Mouse (Mus musculus) embryo, embryonic 11.5 days (tissue): Measurements from ENCODE around the gene Fam57a.

ENCODE experiments used
- DNase-seq: peaks from one replicate; pipeline ENCODE4 v3.0.0-alpha.2; 2012; ENCODE audit warnings: low read depth, low spot score

The Fam57a gene

DNA sequence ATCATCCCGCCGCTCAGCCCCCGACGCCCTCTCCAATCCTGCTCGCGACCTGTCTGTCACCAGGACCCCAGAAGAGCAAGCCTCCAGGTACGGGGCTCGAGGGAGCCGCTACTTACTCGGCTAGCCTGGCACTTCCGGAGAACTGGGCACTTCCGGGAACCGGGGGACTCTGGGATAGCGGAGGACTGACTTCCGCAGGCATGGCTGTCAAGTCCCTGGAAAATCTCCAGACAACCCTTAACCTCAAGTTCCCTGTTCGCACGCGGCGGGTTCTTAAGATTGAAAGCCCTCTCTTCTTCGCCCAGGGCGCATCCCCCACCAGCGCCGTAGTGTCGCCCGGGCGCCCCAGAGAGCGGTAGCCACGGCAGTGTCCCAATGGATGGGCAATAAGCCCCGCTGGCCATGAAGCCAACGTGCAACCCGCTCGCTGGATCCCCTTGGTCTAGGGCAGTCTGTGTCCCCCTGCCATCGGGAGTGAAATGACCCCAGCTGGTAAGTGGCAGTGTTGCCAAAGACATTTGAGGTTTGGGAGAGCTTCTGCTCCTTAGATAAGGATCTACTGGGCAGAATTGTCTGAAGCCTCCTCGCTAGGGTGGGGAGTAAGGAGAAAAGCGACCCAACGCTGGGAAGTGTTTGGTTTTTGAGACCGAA is at the start of gene Fam57a, which contains the start of gene Vps53:
Gene Fam57a, plus strand, starts transcription at position 177 of the 651 bp plus-strand sequence.
Gene Vps53, minus strand, starts transcription at position 153 of the 651 bp plus-strand sequence.
- DNase-seq = peak; percentile 64

DNA sequence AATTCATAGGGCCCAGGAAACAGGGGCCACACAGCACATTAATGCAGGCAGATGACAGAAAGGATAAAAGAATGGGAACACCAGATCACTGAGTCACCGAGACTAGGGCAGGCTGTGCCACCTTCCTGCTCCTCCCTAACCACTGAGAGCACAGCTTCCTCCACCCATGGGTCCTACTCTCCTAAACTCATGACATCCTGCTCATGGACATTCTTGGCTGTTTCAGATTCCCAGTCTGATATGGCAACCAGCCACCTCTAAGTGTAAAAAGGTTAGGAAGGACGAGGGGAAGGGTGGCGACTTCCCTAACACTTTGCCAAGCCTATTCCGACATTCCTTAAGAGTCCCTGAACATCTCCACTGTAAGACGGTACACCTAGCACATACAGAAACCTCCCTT is 48.6 kb upstream of the Fam57a start:
- DNase-seq = no peak

DNA sequence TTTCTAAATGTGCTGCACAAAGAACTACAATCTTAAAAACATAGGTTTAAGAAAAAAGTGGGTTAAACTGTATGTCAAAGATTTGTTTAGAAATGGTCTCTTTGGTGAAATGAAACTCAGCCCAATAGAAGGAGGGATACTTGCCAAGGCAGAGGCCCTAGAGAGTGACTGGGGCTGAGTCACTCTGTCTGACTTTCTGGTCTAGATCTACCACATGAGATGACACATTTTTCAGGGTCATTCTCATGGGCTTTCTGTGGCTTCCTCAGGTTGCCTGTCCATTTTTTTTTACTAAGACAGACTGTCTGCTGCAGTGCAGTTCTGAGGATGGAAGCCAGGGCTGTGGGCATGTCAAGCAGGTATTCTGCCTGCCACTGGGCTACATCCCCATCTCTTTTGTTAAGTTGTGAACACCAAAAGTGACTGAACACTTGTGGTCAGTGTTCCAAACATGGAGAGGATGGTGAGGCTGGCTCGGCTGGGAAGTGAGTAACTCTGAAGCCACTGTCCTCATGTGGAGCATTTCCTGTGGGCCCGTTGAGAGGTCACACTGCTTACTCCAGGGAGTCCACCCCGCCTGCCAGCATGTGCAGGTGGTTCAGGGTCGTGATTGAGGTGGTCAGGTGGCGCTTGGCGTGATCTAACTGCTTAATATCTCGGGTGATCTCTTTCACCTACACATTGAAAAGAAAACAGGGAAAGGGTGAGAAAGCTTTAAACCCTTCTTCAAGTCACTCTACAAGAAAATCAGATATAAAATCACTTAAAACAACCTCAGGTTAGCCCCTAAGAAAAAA is 43.6 kb upstream of the Fam57a start:
- DNase-seq = no peak

DNA sequence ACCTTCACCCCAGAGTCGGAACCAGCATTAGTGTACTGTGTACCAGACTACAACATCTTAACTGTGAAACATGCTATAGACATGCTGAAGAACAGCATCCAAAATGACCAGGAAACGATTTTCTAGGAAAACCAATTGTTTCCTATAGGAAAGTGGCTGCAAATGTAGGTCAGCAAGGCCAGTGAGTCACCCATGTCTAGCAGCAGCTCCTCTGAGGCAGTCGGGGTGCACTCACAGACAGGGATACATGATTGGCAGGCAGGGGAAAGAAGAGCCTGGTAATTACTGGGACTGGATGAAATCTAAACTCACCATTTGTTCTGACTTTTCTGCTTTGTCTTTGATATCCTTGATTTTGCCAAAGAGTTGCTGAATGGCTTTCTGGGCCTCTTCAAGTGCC is 41.5 kb upstream of the Fam57a start:
- no peak for DNase-seq

DNA sequence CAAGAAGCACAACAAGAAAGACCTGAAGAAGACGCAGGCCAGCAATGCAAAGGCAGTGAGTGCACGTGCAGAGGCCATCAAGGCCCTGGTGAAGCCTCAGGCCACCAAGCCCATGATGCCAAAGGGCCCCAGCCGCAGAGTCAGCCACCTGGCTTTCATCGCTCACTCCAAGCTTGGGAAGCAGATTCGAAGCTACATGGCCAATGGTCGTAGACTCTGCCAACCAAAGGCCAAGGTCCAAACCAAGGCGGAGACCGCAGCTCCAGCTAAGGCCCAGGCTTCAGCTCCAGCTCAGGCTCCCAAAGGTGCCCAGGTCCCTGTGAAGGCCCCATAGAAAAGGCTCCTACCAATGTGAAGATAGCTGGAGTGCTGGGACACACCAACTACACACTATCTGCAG is 35.1 kb upstream of the Fam57a start:
- DNase-seq = no peak

DNA sequence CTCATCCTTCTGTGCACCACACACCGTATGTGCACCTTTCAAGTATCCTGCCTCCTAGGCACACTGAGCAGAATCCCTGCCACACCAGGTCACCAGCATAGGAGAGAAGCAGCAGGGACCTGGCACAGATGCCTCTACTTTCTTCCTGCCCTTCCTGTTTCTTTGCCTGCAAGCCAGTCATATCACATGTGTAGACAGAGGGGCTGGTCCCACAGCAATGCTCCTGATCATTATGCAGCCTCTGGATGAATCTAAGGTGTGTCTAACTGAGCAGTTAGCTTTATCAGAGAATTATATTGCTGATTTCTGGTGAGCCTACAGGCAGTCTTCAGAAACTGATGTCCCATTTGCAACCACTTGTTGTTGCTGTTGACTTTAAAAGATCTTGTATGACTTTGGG is 34.3 kb upstream of the Fam57a start:
- DNase-seq = no peak

DNA sequence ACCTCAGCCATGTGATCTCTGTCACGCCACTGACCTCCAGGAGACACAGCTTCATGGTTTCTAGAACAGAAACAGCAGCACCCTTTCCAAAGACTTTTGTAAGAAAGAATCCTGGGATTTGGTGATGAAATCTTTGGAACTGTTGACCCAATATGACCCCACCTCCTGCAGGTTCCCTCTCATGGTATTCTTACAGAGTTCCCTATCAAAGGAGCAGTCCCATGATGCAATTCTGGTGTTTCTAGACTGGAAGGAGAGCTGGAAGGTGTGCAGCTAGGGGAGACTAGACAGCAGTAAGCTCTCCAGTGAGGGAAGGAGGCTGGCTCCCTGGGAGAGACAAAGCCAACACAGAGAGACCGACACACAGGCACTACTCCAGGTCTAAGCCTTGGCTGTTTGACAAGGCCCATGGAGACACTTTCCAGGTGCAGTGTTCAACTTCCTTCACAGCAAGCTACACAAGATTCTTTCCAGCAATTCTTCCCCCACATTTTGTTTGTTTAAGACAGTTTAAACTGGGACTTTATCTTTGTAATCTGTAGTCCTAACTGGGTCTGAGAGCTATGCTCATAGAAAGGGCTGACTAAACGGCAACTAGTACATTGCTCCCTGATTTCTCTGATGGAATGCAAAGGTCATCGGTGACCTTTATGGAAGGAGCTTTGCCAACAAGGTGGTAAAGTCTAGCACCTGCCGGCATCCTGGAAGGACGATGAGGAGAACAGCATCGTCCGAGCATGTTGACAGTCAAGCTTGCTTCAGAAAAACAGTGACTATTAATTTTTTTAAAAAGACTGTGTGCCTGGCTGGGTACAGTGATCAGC is 33.1 kb upstream of the Fam57a start:
- DNase-seq = no peak

DNA sequence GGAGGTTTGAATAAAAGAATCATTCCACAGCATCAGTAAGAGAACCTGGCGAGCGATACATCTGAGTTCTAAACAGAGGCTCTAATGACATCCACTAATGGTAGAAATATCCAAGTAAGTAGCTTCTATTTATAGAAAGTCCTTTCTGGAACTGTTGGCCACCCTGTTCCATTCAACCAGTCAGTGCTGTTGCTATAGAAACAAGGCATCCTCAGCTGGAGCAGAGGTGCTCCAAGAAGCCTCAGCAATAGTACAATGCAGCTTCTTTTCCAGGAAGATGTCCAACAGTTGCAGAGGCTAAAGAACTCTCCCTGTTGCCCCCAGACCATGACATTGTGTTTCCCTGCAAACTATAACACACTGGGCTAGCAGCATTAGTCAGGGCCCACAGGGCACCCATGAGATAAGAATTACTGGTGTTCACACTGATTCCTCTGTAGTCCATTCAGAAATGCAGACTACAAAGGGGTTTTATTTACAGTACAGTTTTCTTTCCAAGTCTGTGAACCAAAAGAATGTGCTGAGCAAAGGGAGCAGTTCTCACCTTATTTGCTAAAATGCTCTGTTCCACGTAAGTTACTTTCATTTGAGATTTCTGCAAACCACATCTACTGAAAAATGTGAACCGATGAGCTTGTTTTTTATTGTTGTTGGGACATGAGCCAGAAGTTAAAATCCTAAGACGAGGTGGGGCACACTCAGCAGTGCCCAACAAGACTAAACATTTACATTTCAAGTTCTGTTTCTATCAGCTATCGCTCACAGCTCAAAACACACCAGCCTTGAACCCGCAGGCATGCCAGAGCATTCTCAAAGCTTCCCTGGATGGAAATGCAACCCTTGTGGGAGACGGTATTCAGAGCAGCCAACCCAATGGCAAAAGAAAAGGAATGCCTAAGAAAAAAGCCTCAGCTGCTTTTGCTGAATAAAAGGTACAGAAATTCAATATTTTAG is 31.1 kb upstream of the Fam57a start:
- DNase-seq = no peak

DNA sequence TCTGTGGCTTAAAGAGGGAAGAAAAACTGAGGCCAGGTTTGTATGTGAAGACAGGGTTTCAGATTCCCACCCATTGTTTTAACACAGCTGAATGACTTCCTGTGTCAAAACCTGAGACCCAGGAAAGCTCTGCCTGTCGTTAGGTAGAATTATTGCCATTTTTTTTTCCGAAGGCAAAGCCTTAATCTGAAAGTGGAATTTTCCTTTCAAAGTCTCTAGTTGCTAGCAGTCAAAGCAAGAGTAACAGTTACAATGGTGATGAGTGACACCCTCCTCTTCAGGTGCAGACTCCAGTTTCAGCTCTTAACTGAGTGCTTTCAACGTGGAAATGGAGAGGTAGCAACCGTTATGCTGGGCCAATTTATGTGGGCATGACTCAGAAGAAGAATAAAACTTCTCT is 28.5 kb upstream of the Fam57a start:
- DNase-seq = no peak

DNA sequence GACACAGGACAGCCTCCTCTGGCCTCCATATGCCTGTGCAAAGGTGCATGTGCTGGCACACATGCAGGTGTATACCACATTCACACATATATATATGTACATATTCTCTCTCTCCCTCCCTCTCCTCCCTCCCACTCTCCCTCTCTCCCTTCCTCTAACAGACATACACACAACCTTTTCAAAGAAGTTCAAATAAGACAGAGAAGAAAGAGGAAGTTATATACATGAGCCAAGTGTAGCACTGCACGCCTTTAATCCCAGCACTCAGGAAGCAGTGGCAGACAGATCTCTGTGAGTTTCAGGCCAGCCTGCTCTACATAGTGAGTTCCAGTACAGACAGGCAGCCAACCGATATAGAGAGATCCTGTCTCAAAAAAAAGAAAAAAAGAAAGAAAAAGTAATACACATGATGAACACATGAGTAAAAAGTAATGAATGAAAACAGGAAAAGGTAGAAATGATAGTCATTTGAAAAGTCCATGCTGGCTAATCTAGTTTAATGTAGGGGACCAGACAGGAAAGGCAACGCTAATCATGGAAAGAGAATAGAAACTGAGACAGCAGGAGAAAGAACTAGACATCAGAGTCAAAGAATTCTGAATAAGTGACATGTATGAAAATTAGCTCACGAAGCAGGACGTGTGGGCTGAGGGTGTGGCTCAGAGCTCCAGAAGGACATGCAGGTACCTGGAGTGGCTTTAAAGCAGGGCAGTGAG is 26.1 kb upstream of the Fam57a start:
- no peak for DNase-seq

DNA sequence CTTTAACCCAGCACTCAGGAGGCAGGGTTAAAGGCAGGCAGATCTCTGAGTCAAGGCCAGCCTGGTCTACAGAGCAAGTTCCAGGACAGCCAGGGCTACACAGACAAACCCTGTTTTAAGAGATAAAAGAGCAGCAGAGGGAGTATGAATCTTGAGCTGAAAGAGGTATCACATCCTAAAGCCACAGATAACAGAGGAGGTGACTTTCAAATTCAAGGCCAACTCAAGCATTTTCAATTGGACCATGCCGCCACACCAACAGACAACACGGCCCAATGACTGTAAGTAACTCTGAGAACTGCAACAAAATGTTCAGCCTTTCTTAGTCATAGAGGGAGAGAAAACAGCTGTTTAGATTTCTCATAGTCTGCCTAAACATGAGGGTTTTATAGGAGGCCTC is 25.3 kb upstream of the Fam57a start:
- DNase-seq = no peak

DNA sequence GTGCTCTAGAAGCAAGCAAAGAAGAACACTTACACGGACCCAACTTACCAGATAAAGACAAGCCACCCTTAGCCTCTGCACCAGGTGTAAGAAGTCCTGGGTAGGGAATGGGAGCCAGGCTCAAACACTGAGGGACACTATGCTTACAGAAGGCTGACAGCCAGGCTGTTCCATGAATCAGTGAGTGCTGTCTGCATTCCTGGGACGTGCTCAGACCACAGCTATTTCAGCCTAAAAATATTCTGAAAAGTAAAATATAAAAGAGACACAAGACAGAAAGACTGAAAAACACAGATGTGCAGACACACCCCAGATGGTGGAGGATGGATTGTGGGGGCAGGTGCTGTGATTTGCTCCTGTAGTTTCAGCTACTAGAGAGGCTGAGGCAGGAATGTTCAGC is 24.6 kb upstream of the Fam57a start:
- no peak for DNase-seq

DNA sequence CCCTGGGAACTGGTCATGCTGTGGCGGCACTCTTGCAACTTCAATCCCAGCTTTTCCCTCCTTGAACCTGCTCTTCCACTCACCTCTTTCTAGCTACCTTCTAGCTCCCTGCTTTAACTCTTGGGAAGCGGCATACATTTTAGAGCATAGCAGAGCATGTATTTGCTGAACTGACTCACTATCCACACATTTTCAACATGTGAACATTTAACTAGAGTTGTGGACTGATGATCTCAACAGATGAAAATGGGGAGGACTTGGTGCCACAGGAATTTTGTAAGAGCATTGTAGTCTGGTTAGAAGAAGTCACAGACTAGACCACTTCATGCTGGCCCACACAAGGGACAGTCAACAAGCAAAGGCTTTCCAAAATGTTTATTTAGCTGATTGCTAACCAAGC is 21.1 kb upstream of the Fam57a start:
- no peak for DNase-seq

DNA sequence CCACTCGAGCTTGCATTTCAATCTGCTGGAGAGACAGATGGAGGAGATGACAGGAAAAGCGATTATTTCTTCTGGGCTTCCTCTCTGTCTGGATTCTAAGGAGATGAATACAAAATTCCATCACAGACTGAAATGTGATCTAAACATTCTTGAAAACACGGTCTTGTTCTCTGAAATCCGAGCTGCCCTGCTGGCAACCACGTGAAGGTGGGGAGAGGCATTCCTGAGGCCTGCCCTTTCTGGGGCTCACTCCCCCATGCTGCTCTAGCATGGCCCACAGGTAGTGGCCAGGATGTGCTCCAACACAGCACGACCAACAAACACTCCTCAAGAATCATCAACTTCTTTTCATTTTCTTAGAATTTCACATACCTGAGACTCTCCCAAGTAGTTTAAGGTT is 19.2 kb upstream of the Fam57a start:
- no peak for DNase-seq

DNA sequence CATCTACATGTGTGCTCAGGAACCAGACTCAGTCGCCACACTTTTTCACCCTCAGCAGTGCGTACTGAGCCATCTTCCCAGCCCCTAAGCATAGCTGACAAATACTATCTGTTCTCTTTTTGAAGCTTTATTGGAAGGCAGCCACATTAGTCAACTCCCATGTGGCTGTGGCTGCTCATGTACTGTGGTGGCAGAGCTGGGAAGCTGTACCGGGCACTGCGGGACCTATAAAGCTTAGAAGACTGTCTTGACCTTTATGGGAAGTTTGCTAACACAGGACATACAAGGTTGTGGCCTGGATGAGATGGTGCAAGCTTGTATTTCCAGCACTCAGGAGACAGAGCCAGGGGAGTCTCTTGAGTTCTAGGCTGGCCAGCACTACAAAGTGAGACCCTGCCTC is 12.8 kb upstream of the Fam57a start:
- no peak for DNase-seq

DNA sequence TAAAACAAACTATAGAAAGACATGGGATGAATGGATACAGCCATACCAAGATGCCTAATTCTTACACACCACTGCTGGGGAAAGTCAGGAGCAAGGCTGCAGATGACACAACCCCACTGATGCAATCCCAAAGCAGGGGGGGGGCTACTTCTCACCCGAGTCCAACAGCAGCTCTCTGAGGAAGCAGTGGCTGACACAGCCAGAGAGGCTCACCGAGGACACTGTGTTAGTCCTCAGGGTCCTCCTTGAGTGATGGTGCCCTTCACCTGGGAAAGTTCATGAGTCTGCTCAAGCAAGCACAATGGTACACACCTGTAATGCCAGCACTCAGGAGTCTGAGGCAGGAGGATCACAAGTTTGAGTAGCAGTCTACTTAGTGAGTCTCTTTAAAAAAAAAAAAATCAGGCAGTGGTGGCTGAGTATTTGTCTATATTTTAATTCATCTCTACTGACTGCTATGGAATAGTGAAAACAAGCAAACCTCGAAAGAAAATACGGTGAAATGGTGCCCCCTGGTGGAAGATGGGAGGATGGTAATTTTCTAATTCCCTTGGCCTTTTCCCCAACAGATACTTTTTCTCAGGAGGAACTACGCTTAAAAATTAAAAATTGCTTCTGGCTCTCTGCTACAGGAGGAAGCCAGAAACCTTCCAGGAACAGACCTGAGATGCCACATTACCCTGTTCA is 12.2 kb upstream of the Fam57a start:
- DNase-seq = peak; percentile 64

DNA sequence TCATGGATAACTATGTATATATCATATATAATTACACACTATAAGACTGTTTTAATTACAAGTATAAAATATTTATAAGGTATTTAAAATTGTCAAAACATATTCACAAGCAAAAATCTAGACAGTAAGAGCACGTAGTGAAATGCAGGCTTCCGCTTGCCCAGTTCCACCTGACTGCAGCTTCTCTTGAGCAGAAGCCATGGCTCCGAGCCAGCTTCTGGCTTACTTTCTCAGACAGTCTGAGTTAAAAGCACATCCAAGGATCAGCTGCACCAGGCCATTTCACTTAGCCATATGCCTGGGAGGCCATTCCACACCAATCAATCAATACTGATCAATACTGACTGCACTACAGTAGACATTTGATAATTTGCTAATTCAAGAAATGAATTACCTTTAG is 10.5 kb upstream of the Fam57a start:
- DNase-seq = no peak

DNA sequence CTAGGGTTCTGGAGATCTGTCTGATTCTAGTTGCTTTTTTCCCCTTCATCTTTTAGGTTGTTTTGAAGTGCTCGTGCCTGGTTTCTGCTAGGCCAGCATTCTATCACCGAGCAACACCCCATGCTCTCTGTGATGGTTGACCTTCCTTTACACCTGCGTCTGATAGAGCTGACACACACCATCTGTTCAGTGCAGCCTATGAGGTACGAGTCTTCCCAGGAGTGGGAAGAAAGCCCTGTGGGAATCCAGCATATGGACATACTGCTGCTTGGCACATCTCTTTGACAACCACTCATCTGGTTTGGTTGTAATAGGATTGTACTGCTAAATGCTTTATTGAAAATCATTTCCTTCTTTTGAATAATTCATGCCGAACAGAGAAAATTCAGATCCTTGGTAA is 9.3 kb upstream of the Fam57a start:
- DNase-seq = no peak

DNA sequence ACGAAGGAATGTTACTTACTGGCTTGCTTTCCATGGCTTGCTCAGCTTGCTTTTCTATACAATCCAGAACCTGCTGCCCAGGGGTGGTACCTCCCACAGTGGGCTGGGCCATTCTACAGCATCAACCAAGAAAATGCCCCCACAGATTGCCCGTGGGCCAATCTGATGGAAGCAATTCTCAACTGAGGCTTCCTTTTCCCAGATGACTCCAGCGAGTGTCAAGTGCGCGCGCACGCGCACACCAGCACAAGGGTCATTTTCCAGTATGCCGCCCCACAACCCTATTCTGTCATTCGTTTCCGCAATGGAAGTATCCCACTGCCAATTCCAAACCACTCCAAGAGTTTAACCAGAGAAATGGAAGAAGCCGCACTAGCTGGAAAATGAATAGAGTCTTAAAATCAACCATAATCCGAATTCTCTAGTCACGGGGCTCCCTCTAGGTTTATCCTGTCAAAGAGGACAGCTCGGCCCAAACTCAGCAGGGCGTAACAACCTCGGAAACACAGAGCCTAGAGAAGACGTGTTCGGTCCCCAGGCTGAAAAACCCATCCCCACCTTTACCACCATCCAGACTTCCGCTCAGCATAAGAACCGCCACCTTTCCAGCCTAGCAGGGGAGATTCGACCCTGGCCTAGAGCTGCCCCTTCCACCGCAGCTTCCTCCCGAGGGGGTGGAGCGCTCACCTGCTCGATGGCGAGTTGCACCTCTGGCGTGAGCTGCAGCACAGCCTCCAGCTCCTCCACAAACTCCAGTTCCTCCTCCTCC is 561 bp upstream of the Fam57a start:
- DNase-seq = peak; percentile 30
